Comparison of ENCODE assay signal across 20 mouse cellular contexts in the genomic region with DNA sequence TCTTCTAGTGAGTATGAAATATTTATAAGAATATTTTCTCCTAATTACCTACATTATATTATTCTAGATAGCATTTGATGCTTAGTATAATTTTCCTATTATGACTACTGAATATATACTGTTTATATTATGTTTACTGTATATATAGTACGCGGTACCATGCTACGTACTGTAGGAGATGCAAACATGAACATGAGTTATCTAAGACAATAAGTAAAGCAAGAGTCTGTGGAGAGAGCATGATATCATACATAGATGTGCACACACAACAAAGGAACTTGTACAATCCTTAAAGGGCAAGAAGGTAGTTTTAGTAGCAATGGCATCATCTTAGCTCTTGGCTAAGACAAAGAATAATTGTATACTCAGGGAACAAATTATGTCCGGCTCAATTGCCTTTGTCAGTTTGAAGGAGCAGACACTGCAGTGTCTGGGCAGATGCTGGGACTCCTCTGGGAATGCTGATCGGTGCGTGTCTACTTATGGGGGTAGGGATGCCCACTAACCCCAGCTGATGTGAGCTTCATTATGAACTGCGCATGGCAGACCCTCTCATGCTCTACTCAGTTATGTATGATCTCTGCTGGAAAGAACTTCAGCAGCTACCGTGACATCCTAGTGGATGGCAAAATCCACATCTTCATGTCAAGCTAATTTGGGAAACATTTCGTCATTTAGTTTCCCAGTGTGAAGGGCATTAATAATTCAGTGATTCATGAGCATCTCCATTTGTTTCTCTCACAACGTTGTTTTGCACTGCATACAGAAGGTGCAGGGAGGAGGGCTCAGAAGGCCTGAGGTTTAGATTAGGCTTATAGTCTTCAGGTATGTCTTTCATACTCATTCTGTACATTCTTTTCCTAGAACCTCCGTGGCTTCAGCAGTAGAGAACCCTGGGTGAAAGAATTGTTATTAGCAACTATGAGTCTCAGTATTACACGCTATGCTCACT.
DNase-seq lines count a peak whose midpoint lies in the region; ATAC-seq lines count a peak whose summit lies in the region.
"Had no signal": no experiment of that assay in that cellular context is flagged by ENCODE, and none has a peak within 500 bp of the region (broad histone marks: within the 10 kb centered on the region; RNA-seq: fewer than 3 reads in every experiment).

No protein-coding gene starts in this region.

- 0 out of 2 replicates have a peak, but pooled peaks have one; percentile 62 for ATAC-seq in embryonic facial prominence, embryonic 11.5 days (replicated peaks; ENCODE audit: insufficient number of reproducible peaks, low FRiP score, low TSS enrichment, low read depth)
- ATAC-seq in neural tube, embryonic 12.5 days (ENCODE audit: low FRiP score, low read depth) = peak; percentile 87
- ATAC-seq in neural tube, embryonic 15.5 days (ENCODE audit: low FRiP score) = no peak
- ATAC-seq in midbrain, embryonic 15.5 days (replicated peaks) = peak; percentile 83
- ATAC-seq: CD4-positive, CD25-positive, alpha-beta regulatory T cell, adult 4 months had no signal

- no peaks in the 10 kb centered on the region for H3K36me3 ChIP-seq in embryonic facial prominence, embryonic 11.5 days (replicated peaks; ENCODE audit: control insufficient read depth, insufficient read depth, low read depth, low read length)
- no peaks in the 10 kb centered on the region for H3K36me3 ChIP-seq in embryonic facial prominence, embryonic 10.5 days (replicated peaks)
- no peaks in the 10 kb centered on the region for H3K36me3 ChIP-seq in neural tube, embryonic 12.5 days
- no peaks in the 10 kb centered on the region for H3K36me3 ChIP-seq in neural tube, embryonic 15.5 days
- H3K36me3 ChIP-seq in midbrain, embryonic 15.5 days (replicated peaks) = no peaks in the 10 kb centered on the region
- H3K36me3 ChIP-seq: embryonic facial prominence, embryonic 13.5 days; G1E; heart, embryonic 13.5 days; limb, embryonic 13.5 days had no signal

- DNase-seq in embryonic facial prominence, embryonic 11.5 days (ENCODE audit: low spot score) = no peak
- DNase-seq in embryonic facial prominence, embryonic 10.5 days (ENCODE audit: low spot score) = no peak
- no peak for DNase-seq in c-Kit-positive CD71-positive TER-119-positive erythroid progenitor cells, embryonic 14.5 days (ENCODE audit: low spot score)
- no peak for DNase-seq in embryo, embryonic 9.5 days (ENCODE audit: extremely low spot score)
- DNase-seq in right cerebral cortex, postnatal 25 days = no peak
- DNase-seq: adrenal gland, adult 2 months; cerebellum, adult 18-20 months; heart, postnatal 4 days; kidney, adult 18-20 months; kidney, postnatal 10 days; thymus, postnatal 36 days had no signal

- WGBS in embryonic facial prominence, embryonic 11.5 days = 84% methylated on average over 12 of the region's 12 CpGs
- 84% methylated on average over 12 of the region's 12 CpGs for WGBS in embryonic facial prominence, embryonic 10.5 days
- 71% methylated on average over 12 of the region's 12 CpGs for WGBS in neural tube, embryonic 12.5 days
- WGBS in neural tube, embryonic 15.5 days = 52% methylated on average over 12 of the region's 12 CpGs
- WGBS in midbrain, embryonic 15.5 days = 53% methylated on average over 12 of the region's 12 CpGs

- H3K27me3 ChIP-seq in embryonic facial prominence, embryonic 11.5 days (ENCODE audit: control insufficient read depth, insufficient read depth, low read length) = no peaks in the 10 kb centered on the region
- H3K27me3 ChIP-seq in embryonic facial prominence, embryonic 10.5 days (replicated peaks; ENCODE audit: low read depth, poor library complexity, severe bottlenecking) = no peaks in the 10 kb centered on the region
- H3K27me3 ChIP-seq in neural tube, embryonic 12.5 days (replicated peaks) = no peaks in the 10 kb centered on the region
- no peaks in the 10 kb centered on the region for H3K27me3 ChIP-seq in neural tube, embryonic 15.5 days (replicated peaks)
- H3K27me3 ChIP-seq in midbrain, embryonic 15.5 days (replicated peaks) = no peaks in the 10 kb centered on the region
- H3K27me3 ChIP-seq: embryonic facial prominence, embryonic 13.5 days; heart, embryonic 13.5 days; limb, embryonic 13.5 days had no signal

- H3K9me3 ChIP-seq in embryonic facial prominence, embryonic 11.5 days (replicated peaks; ENCODE audit: control insufficient read depth, low read length) = no peaks in the 10 kb centered on the region
- H3K9me3 ChIP-seq in embryonic facial prominence, embryonic 10.5 days = no peaks in the 10 kb centered on the region
- H3K9me3 ChIP-seq in neural tube, embryonic 12.5 days = no peaks in the 10 kb centered on the region
- H3K9me3 ChIP-seq in neural tube, embryonic 15.5 days (replicated peaks) = no peaks in the 10 kb centered on the region
- no peaks in the 10 kb centered on the region for H3K9me3 ChIP-seq in midbrain, embryonic 15.5 days
- H3K9me3 ChIP-seq: embryonic facial prominence, embryonic 13.5 days; G1E; heart, embryonic 13.5 days; limb, embryonic 13.5 days had no signal

- no peak overlapping the region for H3K4me3 ChIP-seq in embryonic facial prominence, embryonic 11.5 days (ENCODE audit: low read depth, low read length)
- no peak overlapping the region for H3K4me3 ChIP-seq in embryonic facial prominence, embryonic 10.5 days
- no peak overlapping the region for H3K4me3 ChIP-seq in neural tube, embryonic 12.5 days
- no peak overlapping the region for H3K4me3 ChIP-seq in neural tube, embryonic 15.5 days (replicated peaks)
- no peak overlapping the region for H3K4me3 ChIP-seq in midbrain, embryonic 15.5 days
- H3K4me3 ChIP-seq: embryonic facial prominence, embryonic 13.5 days; heart, embryonic 13.5 days; limb, embryonic 13.5 days had no signal

- H3K4me2 ChIP-seq in embryonic facial prominence, embryonic 11.5 days (ENCODE audit: low read depth, low read length) = no peak overlapping the region
- H3K4me2 ChIP-seq in neural tube, embryonic 12.5 days (replicated peaks) = no peak overlapping the region
- H3K4me2 ChIP-seq in neural tube, embryonic 15.5 days = no peak overlapping the region
- H3K4me2 ChIP-seq in midbrain, embryonic 15.5 days = no peak overlapping the region
- H3K4me2 ChIP-seq: embryonic facial prominence, embryonic 13.5 days; heart, embryonic 13.5 days; limb, embryonic 13.5 days had no signal

- H3K9ac ChIP-seq in embryonic facial prominence, embryonic 11.5 days (replicated peaks; ENCODE audit: low read length) = no peak overlapping the region
- no peak overlapping the region for H3K9ac ChIP-seq in neural tube, embryonic 12.5 days
- no peak overlapping the region for H3K9ac ChIP-seq in neural tube, embryonic 15.5 days (replicated peaks)
- H3K9ac ChIP-seq in midbrain, embryonic 15.5 days = no peak overlapping the region
- H3K9ac ChIP-seq: embryonic facial prominence, embryonic 13.5 days; heart, embryonic 13.5 days; limb, embryonic 13.5 days; liver, embryonic 14.5 days had no signal

- H3K4me1 ChIP-seq in embryonic facial prominence, embryonic 11.5 days (ENCODE audit: control insufficient read depth, insufficient read depth, low read length) = no peaks in the 10 kb centered on the region
- H3K4me1 ChIP-seq in embryonic facial prominence, embryonic 10.5 days = no peaks in the 10 kb centered on the region
- H3K4me1 ChIP-seq in neural tube, embryonic 12.5 days = no peaks in the 10 kb centered on the region; the same call in 1 of the 2 replicates
- H3K4me1 ChIP-seq in neural tube, embryonic 15.5 days = 0 out of 2 replicates have a peak, but pooled peaks cover 11% of the 10 kb centered on the region
- peaks cover 5% of the 10 kb centered on the region; the same call in 1 of the 2 replicates for H3K4me1 ChIP-seq in midbrain, embryonic 15.5 days
- H3K4me1 ChIP-seq: heart, embryonic 13.5 days had no signal

- H3K27ac ChIP-seq in embryonic facial prominence, embryonic 11.5 days (replicated peaks; ENCODE audit: low read depth, low read length) = no peak overlapping the region
- H3K27ac ChIP-seq in embryonic facial prominence, embryonic 10.5 days (replicated peaks) = no peak overlapping the region
- no peak overlapping the region for H3K27ac ChIP-seq in neural tube, embryonic 12.5 days
- no peak overlapping the region for H3K27ac ChIP-seq in neural tube, embryonic 15.5 days (replicated peaks)
- no peak overlapping the region for H3K27ac ChIP-seq in midbrain, embryonic 15.5 days
- H3K27ac ChIP-seq: embryonic facial prominence, embryonic 13.5 days; heart, embryonic 13.5 days; limb, embryonic 13.5 days; liver, embryonic 14.5 days had no signal
